In genomic region chr7:114416021-114416845, GRCm38 (mm10) we compare ENCODE assay signal across 8 mouse cellular contexts. TPM values are rescaled to one million over a fixed set of nuclear protein-coding genes. Genes with fewer than 3 reads are reported as not detected.
DNase-seq lines count a peak whose midpoint lies in the region; ATAC-seq lines count a peak whose summit lies in the region.

No protein-coding gene starts in this region.

- H3K4me1 ChIP-seq in heart, embryonic 10.5 days: peaks cover 9% of the 10 kb centered on the region; the same call in 1 of the 2 replicates
- H3K4me1 ChIP-seq in kidney, embryonic 14.5 days (ENCODE audit: control insufficient read depth, insufficient read depth, low read length): peaks cover 20% of the 10 kb centered on the region; the same call in 1 of the 2 replicates
- peaks cover 17% of the 10 kb centered on the region for H3K4me1 ChIP-seq in limb, embryonic 15.5 days
- peaks cover 20% of the 10 kb centered on the region for H3K4me1 ChIP-seq in midbrain, embryonic 16.5 days (ENCODE audit: control insufficient read depth, insufficient read depth, low read length)

- H3K9ac ChIP-seq in kidney, embryonic 14.5 days (ENCODE audit: low read depth, low read length): peak overlapping the region; percentile 72
- peak overlapping the region; percentile 72 for H3K9ac ChIP-seq in limb, embryonic 15.5 days
- H3K9ac ChIP-seq in midbrain, embryonic 16.5 days (ENCODE audit: low read depth, low read length): peak overlapping the region; percentile 97

- H3K36me3 ChIP-seq in heart, embryonic 10.5 days: no peaks in the 10 kb centered on the region
- H3K36me3 ChIP-seq in kidney, embryonic 14.5 days (ENCODE audit: control insufficient read depth, insufficient read depth, low read length): no peaks in the 10 kb centered on the region
- H3K36me3 ChIP-seq in limb, embryonic 15.5 days: no peaks in the 10 kb centered on the region
- H3K36me3 ChIP-seq in midbrain, embryonic 16.5 days (ENCODE audit: control insufficient read depth, insufficient read depth, low read length): no peaks in the 10 kb centered on the region

- no peaks in the 10 kb centered on the region for H3K27me3 ChIP-seq in heart, embryonic 10.5 days (ENCODE audit: insufficient read depth, poor library complexity, severe bottlenecking)
- no peaks in the 10 kb centered on the region for H3K27me3 ChIP-seq in kidney, embryonic 14.5 days (ENCODE audit: control insufficient read depth, insufficient read depth, low read length)
- H3K27me3 ChIP-seq in limb, embryonic 15.5 days: no peaks in the 10 kb centered on the region
- H3K27me3 ChIP-seq in midbrain, embryonic 16.5 days (ENCODE audit: control insufficient read depth, insufficient read depth, low read depth, low read length): no peaks in the 10 kb centered on the region

- peak overlapping the region; percentile 91 for H3K4me3 ChIP-seq in heart, embryonic 10.5 days
- peak overlapping the region; percentile 78 for H3K4me3 ChIP-seq in kidney, embryonic 14.5 days (ENCODE audit: low read length)
- peak overlapping the region; percentile 81 for H3K4me3 ChIP-seq in limb, embryonic 15.5 days
- peak overlapping the region; percentile 94 for H3K4me3 ChIP-seq in midbrain, embryonic 16.5 days (ENCODE audit: low read depth, low read length)

- no peaks in the 10 kb centered on the region for H3K9me3 ChIP-seq in heart, embryonic 10.5 days
- no peaks in the 10 kb centered on the region for H3K9me3 ChIP-seq in kidney, embryonic 14.5 days (ENCODE audit: control insufficient read depth, low read length)
- no peaks in the 10 kb centered on the region for H3K9me3 ChIP-seq in limb, embryonic 15.5 days
- 0 out of 2 replicates have a peak, but pooled peaks cover 2% of the 10 kb centered on the region for H3K9me3 ChIP-seq in midbrain, embryonic 16.5 days (replicated peaks; ENCODE audit: control insufficient read depth, low read length, poor library complexity, severe bottlenecking)

- DNase-seq in ovary, postnatal 10 days (ENCODE audit: low spot score): peak; percentile 3
- DNase-seq in ovary, adult 18-20 months (ENCODE audit: low spot score): no peak
- DNase-seq in embryo, embryonic 11.5 days (ENCODE audit: low read depth, low spot score): peak; percentile 37
- DNase-seq in heart, embryonic 10.5 days (ENCODE audit: low spot score): peak; percentile 80
- DNase-seq in spleen, postnatal 4 days (ENCODE audit: low spot score in 2 of 2): peak; percentile 27 to 74

- H3K4me2 ChIP-seq in kidney, embryonic 14.5 days (replicated peaks; ENCODE audit: low read depth, low read length): peak overlapping the region; percentile 98
- peak overlapping the region; percentile 94 for H3K4me2 ChIP-seq in limb, embryonic 15.5 days
- H3K4me2 ChIP-seq in midbrain, embryonic 16.5 days (ENCODE audit: low read length): peak overlapping the region; percentile 68

- under 1% methylated on average over 66 of the region's 66 CpGs for WGBS in heart, embryonic 10.5 days
- under 1% methylated on average over 60 of the region's 66 CpGs for WGBS in kidney, embryonic 14.5 days
- under 1% methylated on average over 63 of the region's 66 CpGs for WGBS in limb, embryonic 15.5 days
- under 1% methylated on average over 66 of the region's 66 CpGs for WGBS in midbrain, embryonic 16.5 days

- ATAC-seq in kidney, embryonic 14.5 days (ENCODE audit: low FRiP score, low TSS enrichment): peak; percentile 71
- ATAC-seq in limb, embryonic 15.5 days (ENCODE audit: insufficient number of reproducible peaks, low FRiP score, low TSS enrichment, low read depth): peak; percentile 69
- ATAC-seq in midbrain, embryonic 16.5 days: peak; percentile 66

- peak overlapping the region; percentile 95 for H3K27ac ChIP-seq in heart, embryonic 10.5 days
- H3K27ac ChIP-seq in kidney, embryonic 14.5 days (ENCODE audit: low read depth, low read length): peak overlapping the region; percentile 33
- H3K27ac ChIP-seq in limb, embryonic 15.5 days: peak overlapping the region; percentile 86
- peak overlapping the region; percentile 97 for H3K27ac ChIP-seq in midbrain, embryonic 16.5 days (ENCODE audit: low read length)

RNA-seq across cellular contexts. Expression of gene Pde3b, which starts 1.2 kb away (rescaled TPM):
- 4.0 and 6.9 TPM in 2 replicates for polyA plus RNA-seq in heart, embryonic 10.5 days (2016; fragmentation: Nextera tagmentation; extraction: Ambion mirVana)
- 7.6 and 10.4 TPM in 2 replicates for polyA plus RNA-seq in kidney, embryonic 14.5 days (2014; fragmentation: Nextera tagmentation; extraction: Ambion mirVana)
- 4.1 TPM in 2 replicates for polyA plus RNA-seq in limb, embryonic 15.5 days (2015; fragmentation: Nextera tagmentation; extraction: Ambion mirVana)
- polyA plus RNA-seq in midbrain, embryonic 16.5 days (2015; fragmentation: Nextera tagmentation; extraction: Ambion mirVana): 3.6 and 4.1 TPM in 2 replicates

Comparison
In these comparisons a context has a peak if more than half of its experiments do, and no peak if none do; other contexts are left out.
1. H3K27ac ChIP-seq: peak in every context shown above with its lines; median percentile 97 in midbrain, embryonic 16.5 days; 95 in heart, embryonic 10.5 days; 86 in limb, embryonic 15.5 days; 33 in kidney, embryonic 14.5 days.